Mouse (Mus musculus): ENCODE results near the gene Clptm1. TPM values are rescaled to one million over a fixed set of nuclear protein-coding genes. Genes with fewer than 3 reads are reported as not detected.

Gene Clptm1
- polyA plus RNA-seq, 1 experiment from 2014 or later = 76.9 TPM

DNA sequence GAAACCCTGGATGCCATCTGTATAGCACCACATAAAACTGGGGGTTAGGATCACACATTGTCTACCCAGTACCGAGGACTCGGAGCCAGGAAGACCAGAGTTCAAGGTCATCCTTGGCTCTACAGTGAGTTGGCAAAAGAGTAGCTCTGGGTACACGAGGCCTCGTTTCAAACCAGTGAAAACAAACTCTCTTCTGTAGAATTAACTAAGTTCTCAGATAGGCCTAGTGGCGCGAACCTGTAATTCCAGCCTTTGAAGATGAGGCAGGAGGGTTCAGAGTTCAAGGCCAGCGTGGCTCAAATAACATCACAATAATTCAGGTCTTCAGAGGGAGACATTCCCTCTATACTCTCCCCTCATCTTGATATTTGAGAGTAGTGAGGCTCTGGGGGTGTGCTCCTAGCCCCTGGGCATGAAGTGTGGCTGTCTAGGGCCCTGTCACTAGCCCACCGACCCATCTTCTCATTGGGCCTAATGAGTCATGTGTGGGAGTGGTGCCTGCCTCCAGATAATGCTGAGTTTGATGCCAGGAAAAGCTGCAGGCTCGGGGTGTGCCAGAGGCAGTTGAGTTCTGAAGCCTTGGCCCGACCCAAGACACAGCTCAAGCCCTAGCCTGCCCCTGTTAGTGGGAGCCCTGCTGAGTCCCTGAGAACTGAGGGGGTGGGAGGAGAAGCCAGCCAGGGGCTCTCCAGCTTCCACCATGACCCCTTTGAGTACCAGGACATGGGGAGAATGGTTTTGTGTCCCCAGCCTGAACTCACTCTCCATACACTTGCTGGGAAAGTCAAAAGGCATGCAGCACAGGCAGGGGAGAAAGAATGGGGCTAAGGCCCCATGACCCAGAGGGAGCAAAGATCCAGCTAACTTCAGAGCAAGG, 29.7 kb upstream of the Clptm1 start:
- no peak for ATAC-seq
- Histone ChIP-seq H3K4me1 (ENCODE audit: insufficient read depth, low read depth, low read length) (peaks cover 22% of the 10 kb centered on the region; the same call in 1 of the 2 replicates), H3K27ac (ENCODE audit: low read length) (peak overlapping the region; percentile 81), H3K9me3 (ENCODE audit: low read length) (no peaks in the 10 kb centered on the region), H3K36me3 (ENCODE audit: insufficient read depth, low read length) (no peaks in the 10 kb centered on the region), H3K27me3 (replicated peaks; ENCODE audit: insufficient read depth, low read length) (no peaks in the 10 kb centered on the region), H3K9ac (replicated peaks; ENCODE audit: low read depth) (no peak overlapping the region), H3K4me2 (replicated peaks; ENCODE audit: low read depth, low read length) (no peak overlapping the region), H3K4me3 (ENCODE audit: low read depth, low read length) (no peak overlapping the region)
- 71% methylated on average over 10 of the region's 10 CpGs for WGBS
- TF ChIP-seq CTCF (IDR thresholded peaks at IDR 0.05) (no peak), EP300 (IDR thresholded peaks at IDR 0.05) (no peak)
- no peak for DNase-seq (ENCODE audit: low spot score)

DNA sequence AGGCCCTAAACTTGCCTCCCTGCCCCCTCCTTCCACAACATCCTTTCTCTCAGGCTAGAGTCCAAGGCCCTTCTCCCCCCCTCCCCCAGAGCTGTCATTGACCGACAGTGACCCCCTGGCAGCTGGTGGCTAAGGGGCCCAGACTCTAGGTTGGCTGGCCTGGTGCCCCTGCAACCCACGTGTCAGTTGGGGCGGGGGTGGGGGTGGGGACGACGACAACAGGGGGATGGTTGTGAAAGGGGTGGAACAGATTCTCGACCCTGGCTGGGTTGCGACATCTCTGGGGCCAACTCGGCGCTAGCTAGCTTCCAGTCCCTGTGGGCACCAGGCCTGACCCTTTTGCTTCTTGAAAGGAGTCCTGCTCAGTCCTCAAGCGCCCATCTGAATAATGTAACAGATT, 28.6 kb upstream of the Clptm1 start:
- DNase-seq (ENCODE audit: low spot score) = peak; percentile 89
- ATAC-seq = peak; percentile 72
- Histone ChIP-seq H3K9me3 (ENCODE audit: low read length) (no peaks in the 10 kb centered on the region), H3K9ac (replicated peaks; ENCODE audit: low read depth) (no peak overlapping the region), H3K27ac (ENCODE audit: low read length) (peak overlapping the region; percentile 81), H3K27me3 (replicated peaks; ENCODE audit: insufficient read depth, low read length) (no peaks in the 10 kb centered on the region), H3K4me2 (replicated peaks; ENCODE audit: low read depth, low read length) (no peak overlapping the region), H3K36me3 (ENCODE audit: insufficient read depth, low read length) (no peaks in the 10 kb centered on the region), H3K4me1 (ENCODE audit: insufficient read depth, low read depth, low read length) (peaks cover 13% of the 10 kb centered on the region; the same call in 1 of the 2 replicates), H3K4me3 (ENCODE audit: low read depth, low read length) (no peak overlapping the region)
- TF ChIP-seq EP300 (IDR thresholded peaks at IDR 0.05) = no peak
- no peak for TF ChIP-seq CTCF (IDR thresholded peaks at IDR 0.05)
- 15% methylated on average over 10 of the region's 10 CpGs for WGBS

DNA sequence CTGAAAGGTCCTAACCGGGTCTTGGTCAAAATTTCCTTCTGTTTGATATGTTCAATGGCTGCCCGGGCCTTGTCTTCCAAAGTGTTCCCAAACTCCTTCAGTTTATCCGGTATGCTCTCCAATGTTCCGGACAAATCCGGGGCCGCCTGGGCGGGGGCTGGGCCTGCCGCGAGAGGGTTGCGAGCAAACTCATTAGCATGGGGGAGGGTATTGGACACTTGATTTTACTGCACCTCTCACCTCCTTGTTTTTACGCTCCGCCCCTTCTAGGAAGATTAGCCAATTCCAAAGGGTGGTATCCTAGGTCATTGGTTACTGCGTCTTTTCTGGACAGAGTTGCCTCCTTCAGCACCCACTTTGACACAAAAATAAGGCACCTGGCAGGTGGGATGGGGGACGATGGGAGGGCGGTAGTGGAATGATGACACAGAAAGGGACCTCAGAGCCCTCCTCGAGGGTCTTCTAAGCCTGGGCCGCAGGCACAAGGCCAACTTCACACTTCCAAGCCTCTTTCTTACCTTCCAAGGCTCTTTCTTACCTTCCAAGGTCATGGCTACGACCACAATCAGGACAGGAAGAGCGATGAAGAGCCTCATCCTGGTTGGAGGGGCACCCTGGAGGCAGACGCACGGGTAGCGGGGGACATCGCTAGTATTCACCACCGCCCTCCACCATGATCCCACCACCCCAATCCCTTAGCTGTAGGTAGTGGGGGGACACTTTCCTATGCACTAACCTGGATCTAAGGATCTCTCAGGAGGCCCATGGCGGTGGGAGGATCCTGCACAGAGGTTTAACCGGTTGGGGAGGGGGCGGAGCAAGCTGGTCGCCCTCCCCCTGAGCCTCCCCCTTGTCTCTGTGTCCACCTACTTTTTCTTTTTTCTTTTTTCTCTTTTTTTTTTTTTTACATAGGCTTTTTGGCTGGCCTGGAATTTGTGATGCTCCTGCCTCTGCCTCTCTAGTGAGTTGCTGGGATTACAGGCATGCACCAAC, 27.3 kb upstream of the Clptm1 start, which contains the start of gene Apoc1:
TSS of gene Apoc1 (minus strand) at position 788 of the 993 bp plus-strand sequence.
- Histone ChIP-seq H3K4me2 (replicated peaks; ENCODE audit: low read depth, low read length) (0 out of 2 replicates have a peak within 1 kb of the TSS, but pooled peaks have one; percentile 19), H3K27ac (ENCODE audit: low read length) (peak within 1 kb of the TSS; percentile 81), H3K4me1 (ENCODE audit: insufficient read depth, low read depth, low read length) (peaks cover 13% of the 10 kb centered on the region; the same call in 1 of the 2 replicates), H3K4me3 (ENCODE audit: low read depth, low read length) (no peak within 1 kb of the TSS), H3K36me3 (ENCODE audit: insufficient read depth, low read length) (no peaks in the 10 kb centered on the region), H3K9me3 (ENCODE audit: low read length) (no peaks in the 10 kb centered on the region), H3K9ac (replicated peaks; ENCODE audit: low read depth) (no peak within 1 kb of the TSS), H3K27me3 (replicated peaks; ENCODE audit: insufficient read depth, low read length) (no peaks in the 10 kb centered on the region)
- ATAC-seq = peak; percentile 61
- TF ChIP-seq CTCF (IDR thresholded peaks at IDR 0.05) (no peak), EP300 (IDR thresholded peaks at IDR 0.05) (no peak)
- DNase-seq (ENCODE audit: low spot score) = peak; percentile 84
- WGBS = 53% methylated on average over 28 of the region's 28 CpGs

DNA sequence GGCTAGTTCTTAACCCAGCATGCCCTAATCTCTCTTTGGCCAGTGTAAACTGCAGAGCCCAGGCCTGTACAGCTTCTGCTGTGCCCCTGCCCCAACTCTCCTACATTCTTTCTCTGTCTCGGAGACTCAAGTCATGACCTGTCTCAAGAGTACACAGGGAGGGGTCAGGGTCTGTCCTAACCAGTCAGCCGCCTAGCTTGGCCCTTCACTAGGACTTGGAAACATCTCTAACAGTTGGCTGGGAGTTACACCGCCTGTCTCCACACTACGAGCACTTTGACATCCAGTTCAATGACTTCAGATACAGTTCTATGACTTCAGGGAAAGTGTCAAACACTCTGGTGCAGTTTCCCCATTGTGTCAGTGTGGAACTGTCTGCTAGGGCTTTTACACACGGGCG, 26.6 kb upstream of the Clptm1 start:
- DNase-seq (ENCODE audit: low spot score) = peak; percentile 64
- Histone ChIP-seq H3K4me3 (ENCODE audit: low read depth, low read length) (no peak overlapping the region), H3K27ac (ENCODE audit: low read length) (peak overlapping the region; percentile 81), H3K27me3 (replicated peaks; ENCODE audit: insufficient read depth, low read length) (no peaks in the 10 kb centered on the region), H3K36me3 (ENCODE audit: insufficient read depth, low read length) (no peaks in the 10 kb centered on the region), H3K9ac (replicated peaks; ENCODE audit: low read depth) (no peak overlapping the region), H3K4me2 (replicated peaks; ENCODE audit: low read depth, low read length) (no peak overlapping the region), H3K9me3 (ENCODE audit: low read length) (no peaks in the 10 kb centered on the region), H3K4me1 (ENCODE audit: insufficient read depth, low read depth, low read length) (peaks cover 13% of the 10 kb centered on the region; the same call in 1 of the 2 replicates)
- peak; percentile 27 for ATAC-seq
- no peak for TF ChIP-seq CTCF (IDR thresholded peaks at IDR 0.05)
- 0 out of 2 replicates have a peak, but pooled peaks have one; percentile 9 for TF ChIP-seq EP300 (IDR thresholded peaks at IDR 0.05)
- 48% methylated on average over 6 of the region's 6 CpGs for WGBS

DNA sequence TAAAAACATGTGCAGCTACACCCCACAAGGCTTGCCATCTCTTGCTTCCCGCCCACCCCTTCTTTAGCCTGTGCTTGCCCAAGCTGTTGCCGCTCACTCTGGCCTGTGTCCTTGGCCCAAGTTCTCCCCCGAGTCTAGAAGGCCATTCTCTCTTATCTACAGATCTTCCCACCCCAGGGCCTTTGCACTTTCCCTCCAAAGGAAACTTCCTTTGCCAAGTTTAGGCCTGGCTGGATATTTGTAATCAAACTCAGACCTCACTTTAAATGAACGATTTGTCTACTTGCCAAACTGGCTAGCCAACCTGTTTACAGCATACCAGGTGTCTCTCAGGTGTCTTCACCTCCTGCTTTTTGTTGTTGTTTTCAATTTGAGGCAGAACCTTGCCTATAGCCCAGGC, 26.0 kb upstream of the Clptm1 start:
- Histone ChIP-seq H3K4me3 (ENCODE audit: low read depth, low read length) (no peak overlapping the region), H3K27me3 (replicated peaks; ENCODE audit: insufficient read depth, low read length) (no peaks in the 10 kb centered on the region), H3K9me3 (ENCODE audit: low read length) (no peaks in the 10 kb centered on the region), H3K27ac (ENCODE audit: low read length) (peak overlapping the region; percentile 81; the same call in 1 of the 2 replicates), H3K4me1 (ENCODE audit: insufficient read depth, low read depth, low read length) (peaks cover 13% of the 10 kb centered on the region; the same call in 1 of the 2 replicates), H3K36me3 (ENCODE audit: insufficient read depth, low read length) (no peaks in the 10 kb centered on the region), H3K9ac (replicated peaks; ENCODE audit: low read depth) (no peak overlapping the region), H3K4me2 (replicated peaks; ENCODE audit: low read depth, low read length) (no peak overlapping the region)
- ATAC-seq = no peak
- no peak for DNase-seq (ENCODE audit: low spot score)
- 73% methylated on average over 4 of the region's 4 CpGs for WGBS
- no peak for TF ChIP-seq EP300 (IDR thresholded peaks at IDR 0.05)
- no peak for TF ChIP-seq CTCF (IDR thresholded peaks at IDR 0.05)

Data from lung, postnatal 0 days (tissue).